Mouse (Mus musculus) midbrain, embryonic 15.5 days (tissue): ENCODE measurements around the gene Large1. TPM values are rescaled to one million over a fixed set of nuclear protein-coding genes. Genes with fewer than 3 reads are reported as not detected.

Experiments
- ATAC-seq: fragments of 200-750 bp; cut with Nextera tagmentation; replicated peaks from 2 replicates; pipeline ENCODE4 v1.8.0; 2017; ENCODE audit warnings: moderate TSS enrichment
- H3K27ac ChIP-seq: fragments of 300-500 bp; sonication (generic); 2 replicates; pipeline ENCODE4 v1.5.1; 2015; ENCODE audit warnings: mild to moderate bottlenecking, inconsistent platforms
- H3K27me3 ChIP-seq: fragments of 300-500 bp; sonication (generic); replicated peaks from 2 replicates; pipeline ENCODE4 v1.6.1; 2015; ENCODE audit warnings: inconsistent platforms
- H3K36me3 ChIP-seq: fragments of 300-500 bp; sonication (generic); replicated peaks from 2 replicates; pipeline ENCODE4 v1.6.1; 2015; ENCODE audit warnings: inconsistent platforms
- H3K4me1 ChIP-seq: fragments of 300-500 bp; sonication (generic); 2 replicates; pipeline ENCODE4 v1.6.1; 2015; ENCODE audit warnings: inconsistent platforms
- H3K4me2 ChIP-seq: fragments of 300-500 bp; sonication (generic); 2 replicates; pipeline ENCODE4 v1.6.1; 2015; ENCODE audit warnings: inconsistent platforms, mild to moderate bottlenecking, moderate library complexity
- H3K4me3 ChIP-seq: fragments of 300-500 bp; sonication (generic); 2 replicates; pipeline ENCODE4 v1.5.1; 2015; ENCODE audit warnings: mild to moderate bottlenecking, inconsistent platforms
- H3K9ac ChIP-seq: fragments of 300-500 bp; sonication (generic); 2 replicates; pipeline ENCODE4 v1.6.1; 2015; ENCODE audit warnings: mild to moderate bottlenecking, inconsistent platforms
- H3K9me3 ChIP-seq: fragments of 300-500 bp; sonication (generic); 2 replicates; pipeline ENCODE4 v1.6.1; 2016; ENCODE audit warnings: inconsistent platforms
- WGBS: fragments of 180-500 bp; shearing (Covaris S2); methylation state at CpG from one replicate; pipeline ENCODE4 v1.1.7; 2015; ENCODE audit warnings: mixed read lengths; 5-methylcytosine and 5-hydroxymethylcytosine counted together
- polyA plus RNA-seq: library from polyadenylated mRNA; unstranded; fragments of >200 nt; fragmentation: Nextera tagmentation; extraction: Ambion mirVana; gene quantifications from 2 replicates; pipeline ENCODE4 v1.2.1, GENCODE M21; 2015

The Large1 gene
- polyA plus RNA-seq, 1 experiment from 2014 or later = 14.2 TPM

DNA sequence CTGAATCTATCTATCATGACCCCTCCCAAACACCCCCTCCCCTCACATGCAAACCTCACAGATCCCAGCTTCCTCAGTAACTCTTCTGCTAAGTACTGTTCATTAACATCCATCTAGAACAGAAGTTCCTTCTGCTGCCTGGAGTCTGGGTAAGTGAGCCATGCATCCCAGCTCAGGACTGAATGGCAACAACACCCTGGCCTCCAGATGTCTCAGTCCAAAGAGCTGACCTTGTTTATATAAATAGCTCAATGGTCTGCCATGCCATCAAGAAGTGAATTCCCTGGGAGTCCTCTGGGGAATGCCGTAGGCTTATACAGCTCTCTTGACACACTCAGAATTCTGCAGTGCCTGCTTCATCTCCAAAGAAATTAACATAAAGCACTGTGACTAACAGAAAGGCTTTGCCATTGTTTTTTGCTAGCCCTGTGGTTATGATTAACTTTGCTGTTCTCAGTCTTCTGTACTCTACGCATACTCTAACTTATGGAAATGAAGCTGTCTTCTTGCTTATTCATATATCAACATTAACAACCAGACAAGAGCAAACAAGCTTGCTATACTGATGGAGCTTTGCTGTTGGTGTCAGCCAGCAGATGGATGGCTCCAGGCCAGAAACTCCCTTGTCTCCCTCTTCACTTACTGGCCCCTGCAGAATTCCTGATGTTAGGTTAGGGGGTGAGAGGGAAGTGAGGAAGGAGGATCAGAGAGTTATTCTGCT, 434.0 kb downstream of the Large1 start:
- no peaks in the 10 kb centered on the region for H3K36me3 ChIP-seq
- H3K4me1 ChIP-seq = peaks cover 12% of the 10 kb centered on the region
- no peak overlapping the region for H3K4me2 ChIP-seq
- 38% methylated on average over 2 of the region's 2 CpGs for WGBS
- H3K4me3 ChIP-seq = no peak overlapping the region
- H3K27ac ChIP-seq = no peak overlapping the region
- no peaks in the 10 kb centered on the region for H3K27me3 ChIP-seq
- no peaks in the 10 kb centered on the region for H3K9me3 ChIP-seq
- H3K9ac ChIP-seq = no peak overlapping the region
- ATAC-seq = peak; percentile 83

DNA sequence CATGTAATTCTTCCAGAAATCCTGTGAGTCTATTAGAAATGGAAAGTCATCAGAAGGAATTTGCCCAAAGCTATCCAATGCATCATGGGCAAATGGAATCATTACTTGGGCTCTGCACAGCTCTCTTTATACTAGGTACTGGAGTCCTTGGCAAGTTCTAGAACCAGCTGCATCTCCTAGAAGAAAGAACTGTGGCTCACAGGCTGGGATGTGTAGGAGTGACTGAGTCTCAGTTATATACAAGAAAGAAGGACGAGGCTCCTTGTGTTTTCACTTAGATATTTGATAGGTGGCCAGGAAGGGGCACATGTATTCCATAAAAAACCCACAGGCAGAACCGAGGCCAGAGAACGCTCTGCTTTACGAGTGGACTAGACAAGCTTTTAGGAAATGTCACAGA, 447.8 kb downstream of the Large1 start:
- no peak for ATAC-seq
- H3K4me2 ChIP-seq = no peak overlapping the region
- WGBS = 95% methylated on average over 4 of the region's 4 CpGs
- H3K36me3 ChIP-seq = no peaks in the 10 kb centered on the region
- no peaks in the 10 kb centered on the region for H3K27me3 ChIP-seq
- no peaks in the 10 kb centered on the region for H3K4me1 ChIP-seq
- H3K4me3 ChIP-seq = no peak overlapping the region
- no peak overlapping the region for H3K9ac ChIP-seq
- no peaks in the 10 kb centered on the region for H3K9me3 ChIP-seq
- H3K27ac ChIP-seq = no peak overlapping the region

DNA sequence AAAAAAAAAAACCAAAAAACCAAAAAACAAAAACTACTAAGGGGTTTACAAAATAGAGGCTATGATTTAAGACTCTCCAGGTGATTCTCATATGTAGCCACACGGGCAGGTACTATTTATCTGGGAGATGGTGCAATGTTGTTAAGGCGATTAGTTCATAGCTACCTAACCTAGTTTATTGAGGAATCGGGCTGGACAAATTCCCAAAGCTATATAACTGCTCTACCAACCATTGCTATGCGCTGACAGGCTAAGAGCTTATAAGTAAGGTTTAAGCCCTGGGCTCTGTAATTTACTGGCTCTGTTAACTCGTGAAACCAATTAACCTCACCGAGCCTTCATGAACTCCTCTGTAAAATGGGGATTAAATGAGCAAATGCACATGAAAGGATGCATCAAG, 451.7 kb downstream of the Large1 start:
- H3K9ac ChIP-seq = no peak overlapping the region
- no peaks in the 10 kb centered on the region for H3K36me3 ChIP-seq
- no peaks in the 10 kb centered on the region for H3K4me1 ChIP-seq
- H3K27ac ChIP-seq = no peak overlapping the region
- 79% methylated on average over 6 of the region's 6 CpGs for WGBS
- no peak overlapping the region for H3K4me3 ChIP-seq
- H3K4me2 ChIP-seq = no peak overlapping the region
- no peaks in the 10 kb centered on the region for H3K27me3 ChIP-seq
- H3K9me3 ChIP-seq = no peaks in the 10 kb centered on the region
- no peak for ATAC-seq

DNA sequence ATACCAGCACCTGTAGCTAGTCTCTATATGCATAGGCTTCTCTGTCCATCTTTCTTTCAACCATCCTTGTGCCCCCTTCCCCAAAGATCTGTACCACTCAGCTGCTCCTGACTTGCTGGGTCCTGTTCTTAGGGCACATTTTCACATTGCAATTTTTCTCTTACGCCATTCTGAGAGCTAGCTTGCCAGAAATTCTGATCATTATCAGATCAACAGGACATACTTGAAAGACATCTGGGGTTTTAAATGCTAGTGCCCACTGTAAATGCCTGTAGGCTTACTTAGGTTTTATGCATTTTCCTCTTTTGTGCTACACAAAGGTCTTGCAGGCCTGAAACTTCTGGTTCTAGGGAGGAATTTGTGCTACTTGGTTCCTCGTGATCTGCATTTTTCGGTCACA, 454.0 kb downstream of the Large1 start:
- Histone ChIP-seq H3K9me3 (no peaks in the 10 kb centered on the region), H3K4me1 (no peaks in the 10 kb centered on the region), H3K4me2 (no peak overlapping the region), H3K27ac (no peak overlapping the region), H3K4me3 (no peak overlapping the region), H3K27me3 (no peaks in the 10 kb centered on the region), H3K9ac (no peak overlapping the region), H3K36me3 (no peaks in the 10 kb centered on the region)
- ATAC-seq = no peak
- 91% methylated on average over 3 of the region's 3 CpGs for WGBS

DNA sequence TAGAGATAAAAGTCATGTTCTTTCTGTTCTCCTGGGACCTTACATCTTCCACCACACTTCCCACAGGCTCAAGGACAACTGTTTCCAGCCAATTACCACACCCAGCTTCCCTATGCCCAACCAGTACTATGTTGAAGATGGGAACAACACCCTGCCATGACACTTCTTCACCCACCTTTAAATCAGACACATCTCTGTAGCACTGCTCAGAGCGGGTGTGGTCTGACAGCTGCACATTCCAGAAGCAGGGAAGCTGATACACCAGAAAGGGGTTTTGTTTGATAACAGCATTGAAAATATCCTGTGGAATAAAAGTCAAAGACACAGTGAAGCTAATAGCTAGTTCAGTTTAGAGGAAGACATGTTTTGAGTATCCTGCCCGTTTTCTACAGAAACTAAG, 470.3 kb downstream of the Large1 start:
- Histone ChIP-seq H3K4me3 (no peak overlapping the region), H3K9me3 (no peaks in the 10 kb centered on the region), H3K36me3 (peaks cover 3% of the 10 kb centered on the region; the same call in 1 of the 2 replicates), H3K4me2 (no peak overlapping the region), H3K27ac (no peak overlapping the region), H3K9ac (no peak overlapping the region), H3K27me3 (no peaks in the 10 kb centered on the region), H3K4me1 (no peaks in the 10 kb centered on the region)
- no peak for ATAC-seq
- 94% methylated on average over 2 of the region's 2 CpGs for WGBS

DNA sequence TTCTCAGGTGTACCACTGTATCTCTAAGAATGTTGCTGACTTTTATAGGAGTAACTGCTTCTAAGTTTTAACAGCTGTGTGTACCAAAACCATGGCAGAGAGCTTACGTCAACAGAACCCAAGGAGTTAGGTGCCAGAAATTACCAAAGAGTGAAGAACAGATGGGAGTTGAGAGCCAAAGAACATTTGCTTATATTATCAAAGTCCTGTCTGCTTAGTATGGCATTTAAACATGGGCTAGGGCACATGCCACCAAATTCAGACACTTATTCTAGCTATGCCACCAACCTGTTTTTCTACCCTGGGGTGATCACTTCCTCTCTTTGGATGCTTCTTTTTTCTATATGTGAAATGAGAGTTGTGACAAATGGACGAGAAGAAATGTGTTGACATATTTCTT, 479.9 kb downstream of the Large1 start:
- ATAC-seq = no peak
- no peak overlapping the region for H3K4me2 ChIP-seq
- H3K27me3 ChIP-seq = no peaks in the 10 kb centered on the region
- no peak overlapping the region for H3K27ac ChIP-seq
- H3K9me3 ChIP-seq = no peaks in the 10 kb centered on the region
- WGBS = 89% methylated on average over 2 of the region's 2 CpGs
- no peak overlapping the region for H3K9ac ChIP-seq
- no peak overlapping the region for H3K4me3 ChIP-seq
- H3K36me3 ChIP-seq = no peaks in the 10 kb centered on the region
- no peaks in the 10 kb centered on the region for H3K4me1 ChIP-seq

DNA sequence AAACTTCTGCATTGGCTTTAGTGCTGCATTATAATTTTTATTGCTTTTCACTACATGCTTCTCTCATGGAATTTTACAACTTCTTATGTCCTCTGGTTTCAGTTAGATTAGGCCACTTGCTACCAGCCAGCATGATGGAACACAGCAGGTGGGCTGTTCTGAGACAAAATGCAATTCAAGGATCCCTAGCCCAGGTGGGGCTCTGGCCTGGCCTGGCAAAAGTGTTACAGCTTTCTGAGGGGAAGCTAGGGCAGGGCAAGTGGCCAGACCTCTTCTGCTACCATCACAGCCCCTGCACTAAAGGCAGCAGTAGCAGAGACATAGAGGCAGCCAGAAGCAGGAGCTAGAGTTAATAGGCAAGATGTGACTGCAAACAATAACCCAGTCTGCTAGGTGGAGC, 506.5 kb downstream of the Large1 start:
- Histone ChIP-seq H3K4me3 (no peak overlapping the region), H3K27me3 (no peaks in the 10 kb centered on the region), H3K4me1 (no peaks in the 10 kb centered on the region), H3K36me3 (peaks cover 13% of the 10 kb centered on the region), H3K27ac (no peak overlapping the region), H3K9ac (no peak overlapping the region), H3K9me3 (no peaks in the 10 kb centered on the region), H3K4me2 (no peak overlapping the region)
- no peak for ATAC-seq

DNA sequence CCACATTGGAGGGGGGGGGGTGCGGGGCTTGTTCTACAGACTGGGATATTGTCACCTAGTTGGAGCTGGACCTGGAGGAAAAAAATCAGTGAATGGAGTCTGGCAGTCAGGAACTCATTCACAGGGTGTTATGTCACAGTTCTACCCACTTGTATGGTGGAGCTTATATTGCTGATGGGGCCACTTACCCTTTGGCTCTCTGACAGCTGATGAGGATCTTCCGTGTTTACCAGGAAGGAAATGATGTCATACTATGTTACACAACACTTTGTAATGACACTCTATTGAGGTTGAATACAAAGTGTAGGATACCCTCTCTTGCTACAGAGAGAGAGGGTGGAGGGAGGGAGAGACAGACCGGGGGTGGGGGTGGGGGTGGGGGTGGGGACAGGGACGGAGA, 517.5 kb downstream of the Large1 start:
- H3K9ac ChIP-seq = no peak overlapping the region
- no peak overlapping the region for H3K27ac ChIP-seq
- no peak overlapping the region for H3K4me3 ChIP-seq
- H3K36me3 ChIP-seq = 0 out of 2 replicates have a peak, but pooled peaks cover 8% of the 10 kb centered on the region
- H3K4me1 ChIP-seq = no peaks in the 10 kb centered on the region
- ATAC-seq = no peak
- H3K27me3 ChIP-seq = no peaks in the 10 kb centered on the region
- no peak overlapping the region for H3K4me2 ChIP-seq
- H3K9me3 ChIP-seq = no peaks in the 10 kb centered on the region
- WGBS = 84% methylated on average over 4 of the region's 4 CpGs

DNA sequence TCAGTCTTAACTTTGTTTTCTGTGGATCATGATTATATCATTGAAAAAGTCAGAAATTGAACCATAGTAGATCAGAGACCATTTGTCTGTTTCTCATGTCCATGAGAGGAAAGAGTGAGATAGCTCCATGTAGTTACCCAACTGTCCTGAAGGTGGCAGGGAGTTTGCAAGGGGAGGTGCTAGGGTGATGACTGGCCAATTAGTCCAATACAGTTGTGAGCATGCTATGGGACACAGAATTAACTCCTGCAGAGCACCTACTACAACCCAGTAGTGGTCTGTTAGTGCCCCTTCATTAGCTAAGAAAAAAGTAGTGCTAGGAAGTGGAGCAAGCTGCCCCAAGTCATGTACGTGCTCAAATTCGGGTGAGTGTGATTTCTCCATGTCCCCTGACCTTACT, 520.2 kb downstream of the Large1 start:
- ATAC-seq = no peak
- whole genome bisulfite sequencing = 78% methylated on average over 2 of the region's 2 CpGs
- no peaks in the 10 kb centered on the region for H3K9me3 ChIP-seq
- no peaks in the 10 kb centered on the region for H3K27me3 ChIP-seq
- no peaks in the 10 kb centered on the region for H3K4me1 ChIP-seq
- H3K27ac ChIP-seq = no peak overlapping the region
- H3K4me3 ChIP-seq = no peak overlapping the region
- 0 out of 2 replicates have a peak, but pooled peaks cover 8% of the 10 kb centered on the region for H3K36me3 ChIP-seq
- no peak overlapping the region for H3K9ac ChIP-seq
- no peak overlapping the region for H3K4me2 ChIP-seq

DNA sequence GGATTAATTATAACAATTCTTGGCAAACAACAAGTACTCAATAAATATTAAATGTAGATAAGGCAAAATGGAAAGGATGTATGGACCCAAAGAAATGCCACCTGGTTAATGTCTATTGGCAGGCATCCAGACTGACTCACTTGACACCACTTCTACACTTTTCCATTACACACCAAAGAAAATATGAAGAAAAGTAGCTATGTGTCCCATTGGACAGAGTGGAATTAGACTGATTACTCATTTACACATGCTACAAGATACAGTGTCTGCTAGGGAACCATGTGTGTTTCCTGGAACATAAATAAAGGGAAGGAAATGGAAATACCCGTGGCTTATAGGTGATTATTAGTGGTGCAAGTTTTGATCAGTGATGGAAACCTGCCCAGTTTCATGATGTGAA, 521.0 kb downstream of the Large1 start:
- 0 out of 2 replicates have a peak, but pooled peaks cover 8% of the 10 kb centered on the region for H3K36me3 ChIP-seq
- WGBS = 94% methylated on average over 1 of the region's 1 CpGs
- ATAC-seq = no peak
- H3K27me3 ChIP-seq = no peaks in the 10 kb centered on the region
- H3K9ac ChIP-seq = no peak overlapping the region
- H3K4me2 ChIP-seq = no peak overlapping the region
- no peak overlapping the region for H3K27ac ChIP-seq
- no peak overlapping the region for H3K4me3 ChIP-seq
- H3K4me1 ChIP-seq = no peaks in the 10 kb centered on the region
- no peaks in the 10 kb centered on the region for H3K9me3 ChIP-seq

DNA sequence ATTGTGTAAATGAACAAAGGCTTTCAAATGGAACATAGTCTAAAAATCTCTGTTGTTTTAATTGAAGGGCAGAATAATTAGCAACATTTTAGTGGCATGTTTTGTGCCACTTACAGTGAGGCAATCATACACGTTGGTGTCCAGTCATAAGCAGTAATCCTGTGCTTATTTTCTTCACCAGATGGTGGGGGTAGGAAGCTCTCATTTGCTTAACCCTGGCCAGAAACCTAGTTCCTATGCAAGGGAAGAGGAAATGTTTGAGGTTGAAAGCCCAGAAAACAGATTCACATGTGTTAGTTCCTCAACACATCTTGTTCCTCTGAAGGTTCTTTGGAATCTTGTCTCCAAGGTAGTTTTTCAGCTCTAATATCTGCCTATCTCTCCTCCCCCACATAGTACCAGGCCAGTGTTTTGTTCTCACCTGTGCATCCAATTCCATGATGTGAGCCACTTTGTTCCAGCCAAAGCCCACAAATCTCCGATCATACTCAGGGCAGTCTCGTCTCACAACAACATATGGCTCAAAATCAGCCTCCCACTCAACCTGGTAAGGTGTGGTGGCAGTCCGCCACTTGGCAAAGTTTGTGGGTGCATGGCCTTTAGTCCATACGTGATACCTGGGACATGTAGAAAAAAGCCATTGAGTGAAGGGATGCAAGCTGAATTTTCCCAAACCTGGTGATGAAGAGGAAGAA, 535.5 kb downstream of the Large1 start:
- Histone ChIP-seq H3K4me1 (no peaks in the 10 kb centered on the region), H3K9ac (no peak overlapping the region), H3K27ac (no peak overlapping the region), H3K36me3 (peaks cover 4% of the 10 kb centered on the region; the same call in 1 of the 2 replicates), H3K4me3 (no peak overlapping the region), H3K4me2 (no peak overlapping the region), H3K9me3 (no peaks in the 10 kb centered on the region), H3K27me3 (no peaks in the 10 kb centered on the region)
- WGBS = 90% methylated on average over 5 of the region's 5 CpGs
- no peak for ATAC-seq

DNA sequence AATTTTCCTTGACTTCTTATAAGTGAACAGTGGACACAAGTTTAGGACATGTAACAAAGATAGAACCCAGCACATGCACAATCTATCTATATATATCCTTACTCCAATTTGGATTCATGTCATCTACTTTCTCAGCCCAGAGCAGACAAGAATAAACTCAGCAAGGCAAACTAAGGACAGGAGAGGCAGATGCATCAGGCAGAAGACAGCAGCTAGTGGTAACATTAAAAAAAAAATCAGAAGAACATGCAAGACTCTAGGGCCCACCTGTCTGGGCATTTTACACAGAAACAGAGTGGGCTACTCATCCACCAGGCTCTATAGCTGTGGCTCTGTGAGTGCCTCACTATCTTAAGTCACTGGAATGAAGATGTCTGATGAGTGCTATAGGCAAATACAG, 536.7 kb downstream of the Large1 start:
- Histone ChIP-seq H3K27me3 (no peaks in the 10 kb centered on the region), H3K9me3 (no peaks in the 10 kb centered on the region), H3K4me2 (no peak overlapping the region), H3K36me3 (peaks cover 4% of the 10 kb centered on the region; the same call in 1 of the 2 replicates), H3K4me3 (no peak overlapping the region), H3K9ac (no peak overlapping the region), H3K27ac (no peak overlapping the region), H3K4me1 (no peaks in the 10 kb centered on the region)
- no peak for ATAC-seq

DNA sequence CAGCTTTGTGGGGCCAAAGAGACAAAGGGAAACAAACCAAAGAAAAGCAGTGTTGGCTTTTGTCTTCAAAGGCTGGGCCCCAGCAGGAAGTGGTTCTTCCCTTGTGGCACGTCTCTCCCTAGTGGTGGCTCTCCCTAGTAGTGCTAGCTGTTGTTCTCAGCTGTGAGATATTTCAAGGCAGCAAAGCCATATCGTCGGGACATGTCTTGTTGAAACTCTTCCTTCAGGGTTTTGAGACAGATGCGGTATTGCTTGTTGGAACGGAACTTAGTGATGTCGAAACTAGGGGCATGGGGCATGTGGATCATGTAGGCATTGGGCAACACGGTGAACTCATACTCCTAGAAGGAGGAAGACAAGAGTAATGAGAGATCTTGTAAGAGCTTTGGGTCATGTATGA, 537.7 kb downstream of the Large1 start:
- WGBS = 87% methylated on average over 7 of the region's 7 CpGs
- Histone ChIP-seq H3K36me3 (peaks cover 4% of the 10 kb centered on the region; the same call in 1 of the 2 replicates), H3K27me3 (no peaks in the 10 kb centered on the region), H3K9me3 (no peaks in the 10 kb centered on the region), H3K4me2 (no peak overlapping the region), H3K4me3 (no peak overlapping the region), H3K27ac (no peak overlapping the region), H3K4me1 (no peaks in the 10 kb centered on the region), H3K9ac (no peak overlapping the region)
- ATAC-seq = no peak
